Mouse (Mus musculus) thymus, adult 2 months (tissue): Measurements from ENCODE around the gene Dlx4.

Source experiments
- CTCF ChIP-seq: fragments of 200-500 bp; IDR thresholded peaks from 2 replicates; pipeline ENCODE4 v1.5.1; 2012; ENCODE audit warnings: mild to moderate bottlenecking, control low read depth, low read length, moderate library complexity, borderline replicate concordance; ENCODE audit not compliant: control insufficient read depth, poor library complexity, insufficient read depth; ENCODE audit errors: extremely low read depth
- POLR2A ChIP-seq: fragments of 200-500 bp; IDR thresholded peaks from 2 replicates; pipeline ENCODE4 v1.6.1; 2012; ENCODE audit warnings: mild to moderate bottlenecking, low read length, control low read depth, moderate library complexity; ENCODE audit not compliant: control insufficient read depth, poor library complexity, insufficient read depth; ENCODE audit errors: extremely low read depth

GRCm38 (mm10) chr11:95109000-95109399, 37.1 kb downstream of the Dlx4 start:
- no peak for TF ChIP-seq CTCF
- no peak for TF ChIP-seq POLR2A
